Mouse (Mus musculus): ENCODE data around the gene Cd164. TPM values are rescaled to one million over a fixed set of nuclear protein-coding genes. Genes with fewer than 3 reads are reported as not detected.
A peak's percentile ranks its signal among the peaks of the same experiment; 100 is the strongest.

Cd164 gene
- polyA plus RNA-seq, 1 experiment from 2014 or later = 166 TPM

- Histone ChIP-seq H3K4me2 (peak overlapping the region; percentile 34), H3K27me3 (replicated peaks) (no peaks in the 10 kb centered on the region), H3K4me3 (no peak overlapping the region), H3K9ac (peak overlapping the region; percentile 16), H3K4me1 (peaks cover 45% of the 10 kb centered on the region), H3K27ac (replicated peaks) (no peak overlapping the region), H3K9me3 (no peaks in the 10 kb centered on the region), H3K36me3 (peaks cover 80% of the 10 kb centered on the region)
- 39% methylated on average over 33 of the region's 33 CpGs for WGBS
- ATAC-seq (ENCODE audit: extremely low read depth, insufficient number of reproducible peaks, low FRiP score, low TSS enrichment) = no peak
Measured at GRCm38 (mm10) chr10:41480938-41481880, 38.0 kb upstream of the Cd164 start.

DNA sequence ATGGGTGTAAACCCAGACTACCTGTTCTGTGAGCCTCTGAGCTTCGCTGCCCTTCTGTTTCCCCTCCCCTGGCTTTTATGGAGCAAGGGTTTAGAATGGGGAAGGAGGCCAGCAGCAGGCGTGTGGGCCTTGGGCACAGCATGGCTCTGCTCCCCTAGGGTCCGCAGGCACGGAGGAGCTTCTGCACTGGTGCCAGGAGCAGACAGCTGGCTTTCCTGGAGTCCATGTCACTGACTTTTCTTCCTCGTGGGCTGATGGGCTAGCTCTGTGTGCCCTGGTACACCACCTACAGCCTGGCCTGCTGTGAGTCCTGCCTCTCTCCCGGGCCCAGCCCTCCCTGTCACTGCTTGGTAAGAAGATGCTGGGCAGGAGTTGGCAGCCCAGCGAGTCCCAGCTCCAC lies 36.8 kb upstream of the Cd164 start:
- H3K9ac ChIP-seq = no peak overlapping the region
- 84% methylated on average over 7 of the region's 7 CpGs for WGBS
- no peak overlapping the region for H3K27ac ChIP-seq (replicated peaks)
- no peaks in the 10 kb centered on the region for H3K9me3 ChIP-seq
- H3K4me2 ChIP-seq = no peak overlapping the region
- H3K4me1 ChIP-seq = peaks cover 38% of the 10 kb centered on the region
- ATAC-seq (ENCODE audit: extremely low read depth, insufficient number of reproducible peaks, low FRiP score, low TSS enrichment) = no peak
- peaks cover 92% of the 10 kb centered on the region for H3K36me3 ChIP-seq
- no peak overlapping the region for H3K4me3 ChIP-seq
- no peaks in the 10 kb centered on the region for H3K27me3 ChIP-seq (replicated peaks)

- Histone ChIP-seq H3K27ac (replicated peaks) (no peak overlapping the region), H3K9me3 (no peaks in the 10 kb centered on the region), H3K4me3 (no peak overlapping the region), H3K4me2 (no peak overlapping the region), H3K4me1 (peaks cover 39% of the 10 kb centered on the region), H3K9ac (no peak overlapping the region), H3K36me3 (peaks cover 76% of the 10 kb centered on the region), H3K27me3 (replicated peaks) (no peaks in the 10 kb centered on the region)
- no peak for ATAC-seq (ENCODE audit: extremely low read depth, insufficient number of reproducible peaks, low FRiP score, low TSS enrichment)
- WGBS = 92% methylated on average over 16 of the region's 16 CpGs
Measured at GRCm38 (mm10) chr10:41485778-41486177, 33.4 kb upstream of the Cd164 start.

- Histone ChIP-seq H3K4me1 (peaks cover 31% of the 10 kb centered on the region), H3K4me3 (no peak overlapping the region), H3K27me3 (replicated peaks) (no peaks in the 10 kb centered on the region), H3K9me3 (no peaks in the 10 kb centered on the region), H3K9ac (no peak overlapping the region), H3K4me2 (no peak overlapping the region), H3K36me3 (peaks cover 71% of the 10 kb centered on the region), H3K27ac (replicated peaks) (no peak overlapping the region)
- WGBS = 81% methylated on average over 14 of the region's 14 CpGs
- no peak for ATAC-seq (ENCODE audit: extremely low read depth, insufficient number of reproducible peaks, low FRiP score, low TSS enrichment)
Measured at GRCm38 (mm10) chr10:41486506-41487170, 32.6 kb upstream of the Cd164 start.

DNA sequence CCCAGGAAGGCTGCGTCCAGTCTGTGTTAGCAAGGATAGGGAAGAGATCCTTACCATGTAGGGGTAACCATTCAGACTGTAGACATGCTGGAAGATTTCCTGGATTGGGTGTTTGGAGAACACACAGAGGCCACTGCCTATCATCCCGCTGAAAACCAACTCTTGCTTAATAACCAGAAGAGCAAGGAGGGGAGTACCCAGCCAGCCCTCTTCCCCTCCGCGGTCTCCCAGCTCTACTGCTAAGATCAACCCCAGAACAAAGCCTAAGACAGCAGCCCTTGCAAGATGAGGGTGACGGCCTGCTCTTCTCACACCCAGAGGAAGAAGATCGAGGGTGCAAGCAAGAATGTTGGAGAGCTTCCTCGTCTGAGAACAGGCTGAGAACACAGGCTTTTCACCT lies 30.3 kb upstream of the Cd164 start:
- Histone ChIP-seq H3K4me3 (peak overlapping the region; percentile 79), H3K27ac (replicated peaks) (no peak overlapping the region), H3K9me3 (no peaks in the 10 kb centered on the region), H3K27me3 (replicated peaks) (no peaks in the 10 kb centered on the region), H3K4me1 (peaks cover 28% of the 10 kb centered on the region), H3K9ac (peak overlapping the region; percentile 92), H3K4me2 (peak overlapping the region; percentile 98), H3K36me3 (peaks cover 48% of the 10 kb centered on the region)
- WGBS = 39% methylated on average over 7 of the region's 7 CpGs
- ATAC-seq (ENCODE audit: extremely low read depth, insufficient number of reproducible peaks, low FRiP score, low TSS enrichment) = no peak

- no peaks in the 10 kb centered on the region for H3K27me3 ChIP-seq (replicated peaks)
- H3K4me1 ChIP-seq = peaks cover 28% of the 10 kb centered on the region
- WGBS = 26% methylated on average over 8 of the region's 8 CpGs
- no peaks in the 10 kb centered on the region for H3K9me3 ChIP-seq
- ATAC-seq (ENCODE audit: extremely low read depth, insufficient number of reproducible peaks, low FRiP score, low TSS enrichment) = no peak
- peak overlapping the region; percentile 98 for H3K4me2 ChIP-seq
- peak overlapping the region; percentile 92 for H3K9ac ChIP-seq
- peak overlapping the region; percentile 85; the same call in 1 of the 2 replicates for H3K27ac ChIP-seq (replicated peaks)
- H3K36me3 ChIP-seq = peaks cover 44% of the 10 kb centered on the region
- H3K4me3 ChIP-seq = peak overlapping the region; percentile 79
Measured at GRCm38 (mm10) chr10:41489294-41489693, 29.9 kb upstream of the Cd164 start.

DNA sequence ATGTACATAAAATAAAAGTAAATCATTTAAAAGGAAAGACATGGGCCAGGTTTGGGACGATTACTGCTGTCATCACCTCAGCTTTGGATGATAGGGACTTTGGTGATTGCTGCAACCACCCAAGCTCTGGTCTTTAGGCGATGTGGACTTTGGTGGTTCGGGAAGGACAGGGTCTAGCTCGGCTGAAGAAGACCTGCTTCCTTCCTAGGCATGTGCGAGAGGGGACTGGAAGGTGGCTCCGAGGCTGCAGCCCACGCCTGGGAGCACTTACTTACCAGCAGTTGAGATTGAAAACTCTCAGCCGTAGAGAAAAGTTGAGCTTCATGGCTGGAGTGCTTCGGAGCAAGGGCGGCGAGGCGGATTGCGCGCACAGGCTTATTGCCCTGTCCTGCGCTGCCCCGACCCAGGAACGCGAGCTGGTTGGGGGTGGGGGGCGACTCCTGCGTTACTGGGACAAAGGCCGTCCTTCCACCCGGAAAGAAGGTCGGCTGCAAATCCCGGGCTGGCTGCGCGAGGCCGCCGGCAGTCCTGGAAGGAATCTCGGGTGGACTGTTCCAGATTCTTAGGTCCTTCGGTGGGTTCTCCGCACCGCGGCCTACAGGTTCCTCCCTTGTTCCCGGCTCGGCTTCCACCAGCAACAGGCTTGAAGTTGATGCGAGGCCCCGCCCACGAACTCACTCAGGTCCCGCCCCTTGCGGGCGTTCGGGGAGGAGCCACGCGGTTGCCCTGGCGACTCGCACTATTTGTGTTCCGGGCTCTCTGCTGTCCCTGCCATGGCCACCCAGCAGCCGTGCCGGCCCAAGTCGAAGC lies 29.3 kb upstream of the Cd164 start, which contains the start of the genes Smpd2 and Ppil6:
Smpd2 (minus strand) TSS at position 662 of the 810 bp plus-strand sequence.
Ppil6 (plus strand) TSS at position 732 of the 810 bp plus-strand sequence.
- Histone ChIP-seq H3K27ac (replicated peaks) (peak within 1 kb of the TSS; percentile 85), H3K9me3 (no peaks in the 10 kb centered on the region), H3K4me2 (peak within 1 kb of the TSS; percentile 98), H3K4me3 (peak within 1 kb of the TSS; percentile 79), H3K9ac (peak within 1 kb of the TSS; percentile 92), H3K4me1 (peaks cover 28% of the 10 kb centered on the region), H3K36me3 (peaks cover 38% of the 10 kb centered on the region), H3K27me3 (replicated peaks) (no peaks in the 10 kb centered on the region)
- WGBS = under 1% methylated on average over 50 of the region's 50 CpGs
- peak; percentile 93 for ATAC-seq (ENCODE audit: extremely low read depth, insufficient number of reproducible peaks, low FRiP score, low TSS enrichment)

DNA sequence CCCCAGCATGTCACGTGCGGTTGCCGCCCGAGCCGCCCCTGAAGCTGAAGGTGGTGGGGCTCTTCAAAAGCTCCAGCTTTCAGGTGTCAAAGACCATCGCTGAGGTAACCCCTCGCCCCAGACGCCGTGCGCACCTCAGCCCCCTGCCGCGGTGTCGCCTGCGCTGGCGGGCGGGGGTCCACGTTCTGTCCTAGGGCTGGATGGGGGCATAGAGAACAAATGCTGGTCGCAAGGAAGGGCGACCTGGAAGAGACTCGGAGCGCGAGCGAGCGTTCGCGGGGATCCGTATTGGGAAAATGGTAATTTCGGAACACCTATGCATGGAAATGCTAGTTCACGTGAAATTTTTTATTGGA lies 28.7 kb upstream of the Cd164 start:
- WGBS = under 1% methylated on average over 29 of the region's 29 CpGs
- Histone ChIP-seq H3K4me2 (peak overlapping the region; percentile 98), H3K4me1 (peaks cover 28% of the 10 kb centered on the region), H3K27ac (replicated peaks) (no peak overlapping the region), H3K27me3 (replicated peaks) (no peaks in the 10 kb centered on the region), H3K36me3 (peaks cover 32% of the 10 kb centered on the region), H3K9me3 (no peaks in the 10 kb centered on the region), H3K4me3 (peak overlapping the region; percentile 79), H3K9ac (peak overlapping the region; percentile 92)
- no peak for ATAC-seq (ENCODE audit: extremely low read depth, insufficient number of reproducible peaks, low FRiP score, low TSS enrichment)

- Histone ChIP-seq H3K27ac (replicated peaks) (no peak overlapping the region), H3K9ac (no peak overlapping the region), H3K4me1 (peaks cover 28% of the 10 kb centered on the region), H3K9me3 (no peaks in the 10 kb centered on the region), H3K27me3 (replicated peaks) (no peaks in the 10 kb centered on the region), H3K4me3 (peak overlapping the region; percentile 79; the same call in 1 of the 2 replicates), H3K4me2 (peak overlapping the region; percentile 98), H3K36me3 (peaks cover 26% of the 10 kb centered on the region)
- no peak for ATAC-seq (ENCODE audit: extremely low read depth, insufficient number of reproducible peaks, low FRiP score, low TSS enrichment)
- WGBS = 53% methylated on average over 4 of the region's 4 CpGs
Measured at GRCm38 (mm10) chr10:41491111-41491510, 28.1 kb upstream of the Cd164 start.

- ATAC-seq (ENCODE audit: extremely low read depth, insufficient number of reproducible peaks, low FRiP score, low TSS enrichment) = no peak
Measured at GRCm38 (mm10) chr10:41500941-41501340, 18.3 kb upstream of the Cd164 start.

GRCm38 (mm10) chr10:41504996-41505395 lies 14.2 kb upstream of the Cd164 start:
- WGBS = 82% methylated on average over 1 of the region's 1 CpGs
- no peak for ATAC-seq (ENCODE audit: extremely low read depth, insufficient number of reproducible peaks, low FRiP score, low TSS enrichment)
- Histone ChIP-seq H3K27ac (replicated peaks) (no peak overlapping the region), H3K4me1 (peaks cover 17% of the 10 kb centered on the region), H3K9me3 (no peaks in the 10 kb centered on the region), H3K36me3 (no peaks in the 10 kb centered on the region), H3K27me3 (replicated peaks) (no peaks in the 10 kb centered on the region), H3K4me3 (no peak overlapping the region), H3K9ac (no peak overlapping the region), H3K4me2 (no peak overlapping the region)

More at GRCm38 (mm10) chr10:41500941-41501340, 18.3 kb upstream of the Cd164 start:
- H3K27ac ChIP-seq (replicated peaks) = 0 out of 2 replicates have a peak overlapping the region, but pooled peaks have one; percentile 45
- peaks cover 17% of the 10 kb centered on the region for H3K4me1 ChIP-seq
- no peak overlapping the region for H3K9ac ChIP-seq
- no peak overlapping the region for H3K4me2 ChIP-seq
- H3K36me3 ChIP-seq = no peaks in the 10 kb centered on the region
- no peaks in the 10 kb centered on the region for H3K27me3 ChIP-seq (replicated peaks)
- H3K4me3 ChIP-seq = no peak overlapping the region
- WGBS = 35% methylated on average over 4 of the region's 4 CpGs
- H3K9me3 ChIP-seq = no peaks in the 10 kb centered on the region
